Mouse (Mus musculus) lung, postnatal 36 days (tissue): ENCODE results near the gene Hoxd8.

Experiments used
- DNase-seq: peaks from one replicate; pipeline ENCODE4 v3.0.0; 2022; ENCODE audit warnings: mixed read lengths

Gene Hoxd8

DNA sequence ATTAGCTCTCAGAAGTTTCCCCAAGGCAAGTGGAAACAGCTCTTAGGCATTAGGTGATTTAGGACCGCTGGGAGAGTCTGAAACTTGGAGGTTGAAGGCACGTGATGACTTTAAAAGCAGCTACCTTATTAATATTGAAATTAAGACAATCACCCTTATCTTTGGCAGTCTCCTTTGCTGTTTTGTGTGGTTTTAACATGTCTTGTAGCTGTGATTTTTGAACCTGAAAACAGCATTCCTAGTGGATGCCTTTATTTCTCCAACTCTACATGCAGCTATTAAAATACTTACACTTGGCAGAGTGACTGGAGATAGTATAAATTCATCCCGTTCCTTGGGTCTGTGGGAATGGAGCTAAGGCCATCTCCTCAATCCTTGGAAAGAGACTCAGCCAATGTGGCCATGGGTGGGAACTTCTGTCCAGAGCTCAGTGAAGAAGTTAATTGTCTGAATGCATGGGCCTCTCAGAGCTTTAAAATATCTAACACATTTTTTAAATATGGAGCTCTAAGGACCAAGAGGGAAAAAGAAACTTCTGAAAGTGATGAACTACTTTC lies 33.7 kb upstream of the Hoxd8 start:
- no peak for DNase-seq

DNA sequence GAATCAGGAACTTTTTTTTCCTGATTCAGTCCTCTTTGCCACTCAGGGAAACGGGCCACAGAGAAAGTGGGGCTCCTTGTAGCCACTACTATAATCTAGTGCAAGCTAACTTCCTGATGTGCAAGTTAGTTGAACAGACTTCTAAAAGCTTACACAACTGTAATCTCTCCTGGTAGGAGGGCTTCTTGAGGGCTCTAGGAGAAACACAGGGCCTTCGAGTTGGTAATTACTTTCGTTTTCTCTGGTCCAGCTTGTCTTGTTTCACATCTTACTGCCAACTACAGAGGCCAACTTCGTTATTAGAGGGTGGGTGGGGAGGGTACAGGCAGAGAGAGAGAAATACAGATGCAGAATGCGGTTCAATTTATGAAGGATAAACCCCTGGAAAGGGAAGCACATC lies 32.6 kb upstream of the Hoxd8 start:
- DNase-seq = no peak

DNA sequence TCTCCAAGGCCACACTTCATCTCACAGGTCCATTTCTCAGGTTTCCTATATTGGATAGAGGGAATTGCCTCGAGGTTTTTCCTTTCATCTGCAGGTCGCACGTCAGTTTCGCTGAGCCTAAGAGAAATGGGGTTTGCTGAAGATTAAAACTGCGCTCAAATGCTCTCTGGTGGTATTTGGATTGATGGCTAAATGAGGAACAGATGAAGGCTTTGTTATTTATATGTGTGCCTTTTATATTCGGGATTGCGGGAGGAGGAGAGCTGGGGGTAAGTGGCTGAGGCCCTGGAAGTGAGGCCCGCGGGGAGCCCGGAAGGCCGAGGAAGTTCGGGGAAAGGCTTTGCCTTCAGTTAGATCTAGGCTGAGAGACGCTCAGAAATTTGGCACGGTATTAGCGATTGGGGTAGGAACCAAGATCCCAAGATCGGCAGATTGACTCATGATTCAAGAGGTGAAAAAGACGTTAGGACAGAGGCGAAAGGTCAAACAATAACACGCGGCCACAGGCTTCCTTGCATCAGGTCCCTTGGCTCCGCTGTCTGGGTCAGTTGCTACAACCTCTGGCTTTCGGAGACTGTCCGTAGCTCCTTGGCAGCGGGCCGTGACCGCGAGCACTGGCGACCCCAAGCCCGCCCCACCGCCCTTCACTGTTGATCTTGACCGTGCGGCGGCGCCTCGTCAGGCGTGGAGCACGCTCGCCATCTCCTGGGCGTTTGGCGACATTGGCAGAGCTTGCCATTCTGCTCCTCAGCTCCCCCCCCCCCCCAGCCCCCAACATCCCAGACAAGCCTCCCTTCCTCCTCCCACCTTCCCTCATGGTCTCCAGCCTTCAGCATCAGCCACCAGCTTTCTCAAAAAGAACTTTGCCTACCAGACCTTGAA lies 31.7 kb upstream of the Hoxd8 start:
- DNase-seq = peak; percentile 53

DNA sequence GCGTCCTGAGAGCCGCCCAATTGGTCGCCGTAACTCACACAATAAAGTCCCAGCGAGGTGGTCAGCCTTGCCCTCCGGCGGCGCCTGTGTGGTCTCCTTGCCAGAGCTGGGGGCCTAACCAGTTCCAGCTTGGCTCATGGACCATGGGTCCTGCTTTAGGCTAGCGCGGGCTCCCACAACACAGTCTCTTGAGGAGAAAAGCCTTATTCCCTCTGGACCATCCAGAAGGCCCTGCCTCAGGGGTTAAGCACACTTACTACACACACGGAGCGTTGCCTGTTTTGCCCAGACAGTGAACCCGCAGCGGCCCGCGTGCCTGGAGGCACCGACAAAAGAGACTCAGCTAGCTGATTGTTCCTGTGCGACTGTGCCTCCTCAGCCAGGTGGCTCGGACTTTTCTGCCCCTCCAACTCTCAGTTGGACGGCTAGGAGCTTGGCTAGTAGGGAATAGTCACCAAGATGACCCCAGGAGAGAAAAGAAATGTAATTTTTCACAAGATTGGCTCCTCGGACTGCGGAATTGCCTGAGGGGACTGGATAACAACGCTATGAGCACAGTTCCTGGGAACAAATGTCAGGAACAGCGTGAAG lies 30.5 kb upstream of the Hoxd8 start:
- no peak for DNase-seq

DNA sequence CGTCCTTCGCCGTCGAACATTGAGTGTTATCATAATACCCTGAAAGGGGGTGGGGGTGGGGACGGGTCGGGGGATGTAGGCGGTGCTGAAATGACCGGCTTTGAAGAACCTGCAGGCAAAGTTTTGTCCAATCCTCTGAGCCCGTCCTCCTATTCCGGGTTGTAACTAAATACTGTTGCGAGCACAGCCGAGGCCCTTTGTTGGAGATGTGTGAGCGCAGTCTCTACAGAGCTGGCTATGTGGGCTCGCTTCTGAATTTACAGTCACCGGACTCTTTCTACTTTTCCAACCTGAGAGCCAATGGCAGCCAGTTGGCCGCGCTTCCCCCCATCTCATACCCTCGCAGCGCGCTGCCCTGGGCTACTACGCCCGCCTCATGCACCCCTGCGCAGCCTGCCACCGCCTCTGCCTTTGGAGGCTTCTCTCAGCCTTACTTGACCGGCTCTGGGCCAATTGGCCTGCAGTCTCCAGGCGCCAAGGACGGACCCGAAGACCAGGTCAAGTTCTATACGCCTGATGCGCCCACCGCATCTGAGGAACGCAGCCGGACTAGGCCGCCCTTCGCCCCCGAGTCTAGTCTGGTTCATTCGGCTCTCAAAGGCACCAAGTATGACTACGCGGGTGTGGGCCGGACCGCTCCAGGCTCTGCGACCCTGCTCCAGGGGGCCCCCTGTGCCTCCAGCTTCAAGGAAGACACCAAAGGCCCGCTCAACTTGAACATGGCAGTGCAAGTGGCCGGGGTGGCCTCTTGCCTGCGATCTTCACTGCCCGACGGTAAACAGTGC lies 29.3 kb upstream of the Hoxd8 start, which contains the start of gene Hoxd12:
Gene Hoxd12, plus strand, starts transcription at position 133 of the 785 bp plus-strand sequence.
- no peak for DNase-seq

DNA sequence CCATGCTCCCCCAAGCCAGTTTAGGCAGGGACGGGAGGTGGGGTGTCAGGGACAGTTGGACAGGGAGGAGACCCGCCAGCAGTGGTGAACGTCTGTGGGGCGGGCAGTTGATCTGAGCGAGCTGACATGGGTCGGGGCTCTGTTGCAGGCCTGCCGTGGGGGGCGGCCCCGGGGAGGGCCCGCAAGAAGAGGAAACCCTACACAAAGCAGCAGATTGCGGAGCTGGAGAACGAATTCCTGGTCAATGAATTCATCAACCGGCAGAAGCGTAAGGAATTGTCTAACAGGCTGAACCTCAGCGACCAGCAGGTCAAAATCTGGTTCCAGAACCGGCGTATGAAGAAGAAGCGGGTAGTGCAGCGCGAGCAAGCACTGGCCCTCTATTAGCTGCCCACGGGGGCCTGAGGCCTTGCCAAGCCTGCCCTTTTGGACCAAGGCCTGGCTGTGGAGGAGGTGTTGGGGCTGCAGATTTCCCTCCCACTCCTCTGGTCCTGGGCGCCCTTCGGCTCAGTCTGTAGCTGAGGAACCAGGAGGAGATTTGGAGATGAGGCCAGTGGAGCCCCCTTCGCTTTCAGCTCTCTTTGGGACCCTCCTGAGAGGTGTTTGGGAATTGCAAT lies 28.6 kb upstream of the Hoxd8 start:
- no peak for DNase-seq

DNA sequence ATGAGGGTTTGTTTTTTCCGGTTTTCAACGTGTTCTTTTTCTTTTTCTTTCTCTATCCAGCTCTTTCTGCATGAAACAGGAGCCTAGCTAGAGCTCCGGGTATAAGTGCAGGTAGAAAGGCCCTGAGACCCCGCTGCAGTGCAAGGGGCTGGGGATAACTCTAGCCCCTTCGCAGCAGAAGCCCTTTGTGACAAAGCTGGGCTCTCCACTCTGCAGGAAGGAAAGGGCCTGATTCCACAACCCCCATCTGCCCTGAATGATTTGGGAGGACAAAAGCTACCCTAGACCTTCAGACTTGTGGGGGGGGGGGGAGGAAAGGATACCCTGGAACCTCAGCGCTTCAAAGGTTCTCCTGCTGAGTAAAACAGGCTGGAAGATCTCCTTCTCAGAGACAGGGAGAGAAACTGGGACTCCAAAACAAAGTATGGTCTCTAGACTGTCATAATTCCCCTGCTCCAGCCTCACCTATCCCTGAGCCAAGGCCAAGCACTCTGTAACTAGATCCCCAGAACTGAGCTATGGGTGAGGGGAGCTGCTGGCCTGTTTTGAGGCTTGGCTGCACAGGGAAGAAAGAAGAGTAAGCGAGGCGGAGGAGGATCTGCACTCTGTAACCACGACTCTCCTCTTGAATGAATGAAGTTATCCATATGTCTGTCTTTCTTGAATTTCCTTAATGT lies 27.9 kb upstream of the Hoxd8 start:
- no peak for DNase-seq

DNA sequence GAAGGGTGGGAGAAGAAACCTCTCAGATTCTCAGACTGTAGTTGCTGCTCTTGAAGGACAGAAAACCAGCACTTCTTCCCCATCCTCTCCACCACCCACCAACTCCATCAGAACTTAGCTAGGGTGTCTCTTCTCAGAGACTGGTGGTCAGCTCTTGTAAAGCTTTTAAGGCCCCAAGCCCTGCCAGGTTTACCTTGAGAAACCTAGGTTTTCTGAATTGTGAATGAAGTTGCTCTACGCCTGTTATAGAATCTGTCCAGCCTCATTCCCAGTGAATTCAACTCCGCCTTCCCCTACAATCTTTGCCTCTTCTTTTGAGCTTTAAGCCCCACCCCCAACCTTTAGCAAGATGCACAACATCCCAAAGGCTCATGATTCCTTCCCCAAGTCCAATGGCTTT lies 27.3 kb upstream of the Hoxd8 start:
- DNase-seq = no peak

DNA sequence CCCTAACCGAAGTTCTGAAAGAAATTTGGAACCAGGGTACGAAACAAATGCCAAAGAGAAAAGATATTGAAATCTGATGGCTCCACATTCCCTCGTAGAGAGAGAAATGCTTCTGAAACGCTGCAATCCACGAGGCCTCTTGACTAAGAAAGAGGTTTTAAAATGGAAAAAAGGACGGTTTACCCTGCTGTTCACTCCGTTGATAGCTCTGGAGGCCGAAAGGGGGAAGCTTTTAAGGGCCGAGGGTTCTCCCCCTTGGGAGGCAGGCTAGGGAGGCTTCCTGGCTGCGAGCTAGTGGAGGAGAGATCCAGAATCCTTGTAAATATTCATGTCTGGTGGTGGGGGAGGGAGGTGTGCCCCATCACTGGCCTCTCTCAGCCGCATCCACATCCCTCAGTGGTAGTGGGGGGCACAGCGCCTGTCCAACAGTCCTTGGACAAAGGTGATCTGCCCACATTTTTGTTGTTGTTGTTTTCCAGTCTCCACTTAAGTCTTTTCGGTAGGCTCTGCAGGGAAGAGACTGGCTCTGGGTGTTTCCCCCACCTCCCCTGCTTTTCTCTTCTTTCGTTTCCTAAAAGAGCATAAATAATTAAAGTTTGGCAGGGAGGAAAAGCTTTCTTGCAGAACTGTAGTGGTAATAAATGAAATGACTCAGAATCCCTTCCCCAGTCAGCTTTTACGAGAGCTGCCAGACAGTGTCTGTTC lies 25.4 kb upstream of the Hoxd8 start, which contains the start of gene Hoxd11:
Gene Hoxd11, plus strand, starts transcription at position 667 of the 705 bp plus-strand sequence.
- DNase-seq = no peak

DNA sequence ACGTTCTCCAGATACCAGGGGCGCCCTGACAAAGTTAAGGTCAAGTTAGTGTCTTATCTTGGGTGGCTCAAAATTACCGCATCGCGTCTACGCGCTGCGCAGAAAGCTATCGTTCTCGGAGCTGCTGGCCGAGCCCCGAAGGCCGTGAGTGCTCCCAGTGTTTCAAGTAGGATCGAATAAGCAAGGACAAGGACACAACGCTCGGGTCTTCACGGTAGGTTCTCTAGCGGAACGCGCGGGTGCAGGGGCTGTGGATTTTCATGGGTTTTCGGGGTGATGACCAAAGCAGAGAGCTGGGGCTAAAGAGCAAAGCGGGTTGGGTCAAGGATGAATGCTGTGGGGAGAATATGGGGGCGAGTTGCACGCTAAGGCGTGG lies 24.8 kb upstream of the Hoxd8 start:
- DNase-seq = no peak

DNA sequence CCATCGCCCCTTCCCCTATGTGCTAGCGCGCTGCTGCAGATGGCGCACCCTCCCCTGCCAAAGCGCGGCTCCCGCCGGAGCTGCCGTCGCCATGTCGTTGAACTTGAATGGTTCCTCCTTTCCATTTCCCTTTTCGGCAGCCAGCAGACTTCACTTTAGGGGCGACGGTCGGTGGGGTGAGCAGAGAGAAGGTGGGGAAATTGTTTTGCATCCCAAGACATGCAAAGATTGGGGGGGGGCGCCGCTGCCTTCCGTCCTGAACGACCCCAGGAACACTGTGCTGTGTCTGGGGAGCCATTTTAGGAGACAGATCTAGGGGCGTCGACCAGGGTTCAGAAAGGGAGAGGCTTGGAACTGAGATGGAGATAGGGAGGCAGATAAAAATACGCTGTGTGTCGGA lies 24.4 kb upstream of the Hoxd8 start:
- no peak for DNase-seq

DNA sequence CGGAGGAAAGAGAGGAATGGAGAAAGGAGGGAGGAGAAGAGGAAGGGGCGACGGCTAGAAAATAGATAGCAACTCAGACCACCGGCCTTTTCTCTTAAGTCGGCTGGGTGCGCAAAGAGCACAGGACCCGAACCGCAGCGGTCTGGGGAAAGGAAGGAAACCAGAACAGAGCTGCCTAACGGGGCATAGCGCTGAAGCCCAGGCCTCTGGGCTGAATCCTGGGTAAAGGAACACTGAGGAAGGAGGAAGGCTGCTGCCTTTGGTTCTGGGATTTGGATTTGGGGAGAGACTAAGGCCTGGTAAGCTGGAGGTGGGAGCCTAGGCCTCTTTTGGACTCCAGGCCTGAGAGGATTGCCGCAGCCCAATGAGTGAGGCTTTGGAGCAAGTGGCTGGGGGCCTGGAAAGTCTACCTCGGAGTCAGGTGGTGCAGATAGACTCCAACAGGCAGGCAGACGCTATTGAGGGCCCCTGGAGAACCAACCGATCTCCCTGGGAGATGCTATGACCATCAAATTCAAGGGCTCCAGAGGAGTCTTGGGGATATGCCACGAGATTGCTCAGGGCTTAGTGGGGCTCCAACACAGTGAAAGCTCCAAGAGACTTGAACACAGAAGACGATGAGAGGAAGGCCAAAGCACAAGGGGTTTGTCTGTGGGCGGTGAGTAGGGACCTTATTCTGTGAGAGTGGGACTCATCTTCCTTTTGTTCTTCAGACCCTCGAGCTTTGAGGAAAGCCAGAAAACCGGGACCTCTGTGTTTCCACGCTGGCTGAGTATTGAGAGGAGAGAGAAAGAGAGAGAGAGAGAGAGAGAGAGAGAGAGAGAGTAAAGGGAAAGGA lies 23.6 kb upstream of the Hoxd8 start:
- no peak for DNase-seq

DNA sequence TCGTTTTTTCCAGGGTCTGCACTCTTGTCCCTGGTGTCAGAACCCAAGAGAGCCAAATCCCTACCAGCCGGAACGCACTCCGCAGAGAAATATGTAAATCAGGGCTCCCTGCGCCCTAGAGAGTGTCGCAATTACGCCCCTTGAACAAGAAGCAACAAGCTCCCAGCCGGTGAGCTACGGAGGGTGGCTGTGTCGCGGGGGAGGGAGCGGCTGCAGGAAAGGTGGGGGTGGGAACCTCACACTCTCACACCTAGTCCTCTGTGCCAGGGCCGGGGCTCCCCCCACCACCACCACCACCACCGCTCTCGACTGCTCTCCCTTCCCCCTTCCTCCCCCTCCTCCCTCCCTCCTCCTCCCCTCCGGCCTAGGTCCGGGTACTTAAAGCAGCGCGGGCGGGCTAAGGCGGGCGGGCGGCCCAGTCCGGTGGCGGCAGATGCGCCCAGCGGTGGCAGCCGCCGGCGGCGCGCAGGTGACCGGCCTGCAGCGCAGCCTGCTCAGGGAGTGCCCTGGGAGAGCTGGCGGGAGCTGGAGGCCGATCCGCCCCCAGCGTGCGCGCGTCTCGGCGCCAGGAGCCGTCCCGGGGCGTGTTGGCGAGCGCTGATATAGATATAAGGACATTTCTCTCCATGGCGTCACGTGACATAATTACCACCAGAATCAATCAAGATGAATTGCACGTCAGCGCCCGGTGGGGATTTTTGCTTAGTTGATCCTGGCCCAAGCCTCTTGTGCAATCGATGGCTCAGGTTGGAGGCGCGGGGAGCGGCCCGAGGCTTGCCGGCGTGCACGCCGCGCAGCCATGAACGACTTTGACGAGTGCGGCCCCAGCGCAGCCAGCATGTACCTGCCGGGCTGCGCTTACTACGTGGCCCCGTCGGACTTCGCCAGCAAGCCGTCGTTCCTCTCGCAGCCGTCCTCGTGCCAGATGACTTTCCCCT lies 22.6 kb upstream of the Hoxd8 start:
- no peak for DNase-seq

DNA sequence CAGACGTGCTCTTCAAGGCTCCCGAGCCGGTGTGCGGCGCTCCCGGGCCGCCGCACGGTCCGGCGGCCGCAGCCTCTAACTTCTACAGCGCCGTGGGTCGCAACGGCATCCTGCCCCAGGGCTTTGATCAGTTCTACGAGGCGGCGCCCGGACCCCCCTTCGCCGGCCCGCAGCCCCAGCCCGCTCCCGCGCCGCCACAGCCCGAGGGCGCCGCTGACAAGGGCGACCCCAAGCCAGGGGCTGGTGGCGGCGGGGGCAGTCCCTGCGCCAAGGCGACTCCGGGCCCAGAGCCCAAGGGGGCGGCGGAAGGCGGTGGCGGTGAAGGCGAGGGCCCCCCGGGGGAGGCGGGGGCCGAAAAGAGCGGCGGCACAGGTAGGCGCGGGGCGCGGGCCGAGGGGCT lies 21.6 kb upstream of the Hoxd8 start:
- DNase-seq = no peak

DNA sequence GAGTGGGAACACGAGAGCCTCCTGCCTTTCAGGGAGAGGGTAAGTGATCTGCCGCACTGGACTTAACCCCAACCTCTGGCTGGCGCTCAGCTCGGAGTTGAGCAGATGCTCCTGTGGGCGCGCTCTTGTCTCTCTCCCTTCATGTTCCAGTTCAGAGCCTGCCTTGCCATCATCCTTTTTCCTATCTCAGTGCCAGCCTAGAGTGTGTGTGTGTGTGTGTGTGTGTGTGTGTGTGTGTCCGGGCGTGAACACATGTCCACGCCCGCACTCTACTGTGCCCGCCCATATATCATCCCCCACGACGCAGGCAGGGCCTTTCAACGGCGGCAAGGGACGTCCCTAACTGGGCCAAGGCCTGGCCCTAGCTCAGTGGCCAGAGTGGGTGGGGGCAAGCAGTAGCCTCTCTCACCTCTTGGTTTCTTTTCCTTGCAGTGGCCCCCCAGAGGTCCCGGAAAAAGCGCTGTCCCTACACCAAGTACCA lies 20.9 kb upstream of the Hoxd8 start:
- no peak for DNase-seq

DNA sequence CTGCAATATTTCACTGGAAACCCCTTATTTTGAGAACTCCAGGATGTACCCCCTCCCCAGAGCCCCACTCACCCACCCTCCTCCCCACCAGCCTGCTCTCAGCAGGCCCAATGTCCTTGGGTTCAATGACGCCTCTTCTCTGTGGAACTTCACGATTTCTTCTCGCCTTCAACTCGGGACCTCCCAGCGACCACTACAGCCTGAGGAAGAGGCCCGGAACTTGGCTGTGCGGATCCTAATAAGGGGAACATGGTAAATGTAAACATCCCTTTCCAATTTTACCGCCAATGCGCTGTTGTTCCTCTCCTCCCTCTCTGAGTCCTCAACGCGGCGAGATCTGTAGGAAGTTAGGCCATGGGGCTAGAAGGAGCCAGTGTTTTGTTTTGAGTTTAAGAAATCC lies 20.3 kb upstream of the Hoxd8 start:
- no peak for DNase-seq

DNA sequence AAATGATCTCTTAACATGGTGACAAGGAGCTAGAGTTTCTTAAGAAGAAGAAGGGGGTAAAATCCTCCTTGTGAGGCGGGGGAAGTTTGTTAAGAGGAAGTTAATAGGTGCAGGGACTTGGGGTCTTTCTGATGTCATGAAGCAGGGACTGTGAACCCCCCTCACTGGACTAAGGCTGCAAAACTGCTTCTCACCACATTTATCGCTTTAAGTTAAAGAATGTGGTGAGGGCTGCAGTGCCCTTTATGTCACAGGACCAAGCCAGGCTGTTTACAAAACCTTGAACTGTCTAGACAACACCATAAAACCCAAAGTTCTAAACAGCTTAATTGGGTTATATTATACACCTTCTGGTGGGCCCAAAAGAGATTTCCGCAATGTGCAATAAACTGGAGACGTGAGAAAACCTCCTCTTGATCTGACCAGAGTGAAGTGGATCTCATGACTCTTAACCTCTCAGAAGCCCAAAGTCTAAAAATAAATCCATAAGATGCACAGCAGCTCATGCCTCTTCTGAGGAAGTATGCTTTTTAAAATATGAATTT lies 19.3 kb upstream of the Hoxd8 start:
- no peak for DNase-seq

DNA sequence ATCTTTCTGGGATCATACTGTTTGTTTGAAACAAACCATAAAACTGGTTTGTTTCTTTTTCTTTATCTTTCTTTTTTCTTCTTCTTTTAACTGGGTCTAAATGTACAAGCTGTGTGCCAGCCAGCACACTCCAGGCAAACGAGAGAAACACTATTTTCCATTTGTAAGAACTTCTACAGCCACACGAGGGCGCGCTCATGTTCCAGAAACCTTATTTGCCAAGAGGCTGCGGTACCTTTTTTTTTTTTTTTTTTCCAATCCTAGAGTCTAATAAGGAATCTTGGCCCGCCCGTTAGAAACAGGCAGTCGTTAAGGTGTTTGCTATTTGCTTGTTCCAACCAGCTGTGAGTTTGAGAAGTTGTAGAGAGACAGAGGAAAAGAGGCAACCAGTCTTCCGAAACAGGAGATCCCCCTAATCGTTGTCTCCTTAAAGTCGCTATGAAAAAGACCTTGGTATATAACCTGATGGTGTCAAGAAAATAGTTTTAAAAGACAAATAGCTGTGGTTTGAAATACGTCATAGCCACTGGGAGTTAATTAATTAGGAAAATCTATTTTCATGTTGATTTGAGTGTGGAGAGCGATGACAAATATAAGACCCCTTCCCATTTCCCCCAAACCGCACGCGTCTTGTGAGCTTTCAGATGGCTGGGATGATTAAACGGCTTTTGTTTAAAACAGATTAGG lies 18.0 kb upstream of the Hoxd8 start:
- peak; percentile 81 for DNase-seq
